Mouse (Mus musculus): ENCODE data around the gene Ddc. TPM values are rescaled to one million over a fixed set of nuclear protein-coding genes. Genes with fewer than 3 reads are reported as not detected.

Ddc gene
- polyA plus RNA-seq, 1 experiment from 2014 or later, result 11.9 TPM

- ATAC-seq, result 0 out of 2 replicates have a peak, but pooled peaks have one; percentile 22
- Histone ChIP-seq H3K4me3 (ENCODE audit: low read length) (no peak overlapping the region), H3K9ac (ENCODE audit: low read depth, low read length) (no peak overlapping the region; the same call in 1 of the 2 replicates), H3K27ac (ENCODE audit: low read depth, low read length) (no peak overlapping the region), H3K4me1 (ENCODE audit: control insufficient read depth, insufficient read depth, low read depth, low read length) (no peaks in the 10 kb centered on the region; the same call in none of the 2 replicates), H3K36me3 (ENCODE audit: control insufficient read depth, insufficient read depth, low read length) (no peaks in the 10 kb centered on the region), H3K27me3 (replicated peaks; ENCODE audit: control insufficient read depth, insufficient read depth, low read length) (no peaks in the 10 kb centered on the region; the same call in 1 of the 2 replicates), H3K4me2 (ENCODE audit: low read length) (no peak overlapping the region), H3K9me3 (ENCODE audit: control insufficient read depth, low read length) (no peaks in the 10 kb centered on the region)
- 34% methylated on average over 5 of the region's 5 CpGs for WGBS
These were observed 69.7 kb downstream of the Ddc start for GRCm38 (mm10) chr11:11828251-11828650.

- no peak overlapping the region for H3K9ac ChIP-seq (ENCODE audit: low read depth, low read length)
- H3K4me2 ChIP-seq (ENCODE audit: low read length), result no peak overlapping the region
- H3K27me3 ChIP-seq (replicated peaks; ENCODE audit: control insufficient read depth, insufficient read depth, low read length), result no peaks in the 10 kb centered on the region; the same call in 1 of the 2 replicates
- H3K4me3 ChIP-seq (ENCODE audit: low read length), result no peak overlapping the region
- H3K27ac ChIP-seq (ENCODE audit: low read depth, low read length), result no peak overlapping the region
- ATAC-seq, result no peak
- no peaks in the 10 kb centered on the region for H3K9me3 ChIP-seq (ENCODE audit: control insufficient read depth, low read length)
- no peaks in the 10 kb centered on the region for H3K36me3 ChIP-seq (ENCODE audit: control insufficient read depth, insufficient read depth, low read length)
- H3K4me1 ChIP-seq (ENCODE audit: control insufficient read depth, insufficient read depth, low read depth, low read length), result peaks cover 13% of the 10 kb centered on the region
These were observed 71.5 kb downstream of the Ddc start for GRCm38 (mm10) chr11:11826475-11826874.

GRCm38 (mm10) chr11:11825670-11826069 lies 72.3 kb downstream of the Ddc start:
- Histone ChIP-seq H3K4me1 (ENCODE audit: control insufficient read depth, insufficient read depth, low read depth, low read length) (peaks cover 13% of the 10 kb centered on the region), H3K27ac (ENCODE audit: low read depth, low read length) (no peak overlapping the region), H3K27me3 (replicated peaks; ENCODE audit: control insufficient read depth, insufficient read depth, low read length) (no peaks in the 10 kb centered on the region; the same call in 1 of the 2 replicates), H3K9ac (ENCODE audit: low read depth, low read length) (no peak overlapping the region), H3K9me3 (ENCODE audit: control insufficient read depth, low read length) (no peaks in the 10 kb centered on the region), H3K4me3 (ENCODE audit: low read length) (no peak overlapping the region), H3K36me3 (ENCODE audit: control insufficient read depth, insufficient read depth, low read length) (no peaks in the 10 kb centered on the region), H3K4me2 (ENCODE audit: low read length) (no peak overlapping the region)
- no peak for ATAC-seq
- WGBS, result 69% methylated on average over 6 of the region's 6 CpGs

GRCm38 (mm10) chr11:11824970-11825635 lies 72.8 kb downstream of the Ddc start:
- WGBS, result 33% methylated on average over 3 of the region's 3 CpGs

GRCm38 (mm10) chr11:11823980-11824911 lies 73.7 kb downstream of the Ddc start:
- WGBS, result 23% methylated on average over 12 of the region's 12 CpGs
- Histone ChIP-seq H3K36me3 (ENCODE audit: control insufficient read depth, insufficient read depth, low read length) (no peaks in the 10 kb centered on the region), H3K4me2 (ENCODE audit: low read length) (no peak overlapping the region), H3K9ac (ENCODE audit: low read depth, low read length) (no peak overlapping the region), H3K4me3 (ENCODE audit: low read length) (no peak overlapping the region), H3K27ac (ENCODE audit: low read depth, low read length) (no peak overlapping the region), H3K9me3 (ENCODE audit: control insufficient read depth, low read length) (no peaks in the 10 kb centered on the region), H3K27me3 (replicated peaks; ENCODE audit: control insufficient read depth, insufficient read depth, low read length) (no peaks in the 10 kb centered on the region; the same call in 1 of the 2 replicates), H3K4me1 (ENCODE audit: control insufficient read depth, insufficient read depth, low read depth, low read length) (peaks cover 13% of the 10 kb centered on the region)
- ATAC-seq, result no peak

More at GRCm38 (mm10) chr11:11824970-11825635, 72.8 kb downstream of the Ddc start:
- Histone ChIP-seq H3K4me2 (ENCODE audit: low read length) (no peak overlapping the region), H3K4me1 (ENCODE audit: control insufficient read depth, insufficient read depth, low read depth, low read length) (peaks cover 13% of the 10 kb centered on the region), H3K9me3 (ENCODE audit: control insufficient read depth, low read length) (no peaks in the 10 kb centered on the region), H3K27me3 (replicated peaks; ENCODE audit: control insufficient read depth, insufficient read depth, low read length) (no peaks in the 10 kb centered on the region; the same call in 1 of the 2 replicates), H3K36me3 (ENCODE audit: control insufficient read depth, insufficient read depth, low read length) (no peaks in the 10 kb centered on the region), H3K27ac (ENCODE audit: low read depth, low read length) (no peak overlapping the region), H3K4me3 (ENCODE audit: low read length) (no peak overlapping the region), H3K9ac (ENCODE audit: low read depth, low read length) (no peak overlapping the region)
- ATAC-seq, result no peak

- peak; percentile 19 for ATAC-seq
- WGBS, result 10% methylated on average over 20 of the region's 20 CpGs
- no peaks in the 10 kb centered on the region for H3K9me3 ChIP-seq (ENCODE audit: control insufficient read depth, low read length)
- H3K9ac ChIP-seq (ENCODE audit: low read depth, low read length), result peak overlapping the region; percentile 52
- no peak overlapping the region for H3K4me3 ChIP-seq (ENCODE audit: low read length)
- H3K27ac ChIP-seq (ENCODE audit: low read depth, low read length), result peak overlapping the region; percentile 71
- peaks cover 13% of the 10 kb centered on the region for H3K4me1 ChIP-seq (ENCODE audit: control insufficient read depth, insufficient read depth, low read depth, low read length)
- H3K4me2 ChIP-seq (ENCODE audit: low read length), result peak overlapping the region; percentile 48
- H3K36me3 ChIP-seq (ENCODE audit: control insufficient read depth, insufficient read depth, low read length), result no peaks in the 10 kb centered on the region
- H3K27me3 ChIP-seq (replicated peaks; ENCODE audit: control insufficient read depth, insufficient read depth, low read length), result no peaks in the 10 kb centered on the region; the same call in 1 of the 2 replicates
These were observed 75.5 kb downstream of the Ddc start for GRCm38 (mm10) chr11:11822181-11823095.

- no peaks in the 10 kb centered on the region for H3K36me3 ChIP-seq (ENCODE audit: control insufficient read depth, insufficient read depth, low read length)
- H3K9me3 ChIP-seq (ENCODE audit: control insufficient read depth, low read length), result no peaks in the 10 kb centered on the region
- H3K9ac ChIP-seq (ENCODE audit: low read depth, low read length), result peak overlapping the region; percentile 52; the same call in 1 of the 2 replicates
- peak overlapping the region; percentile 48 for H3K4me2 ChIP-seq (ENCODE audit: low read length)
- H3K27me3 ChIP-seq (replicated peaks; ENCODE audit: control insufficient read depth, insufficient read depth, low read length), result no peaks in the 10 kb centered on the region; the same call in 1 of the 2 replicates
- ATAC-seq, result peak; percentile 82
- H3K4me1 ChIP-seq (ENCODE audit: control insufficient read depth, insufficient read depth, low read depth, low read length), result peaks cover 13% of the 10 kb centered on the region
- H3K27ac ChIP-seq (ENCODE audit: low read depth, low read length), result peak overlapping the region; percentile 71
- WGBS, result 5% methylated on average over 16 of the region's 16 CpGs
- peak overlapping the region; percentile 8; the same call in 1 of the 2 replicates for H3K4me3 ChIP-seq (ENCODE audit: low read length)
These were observed 76.5 kb downstream of the Ddc start for GRCm38 (mm10) chr11:11821387-11821975.

GRCm38 (mm10) chr11:11820737-11821136 lies 77.2 kb downstream of the Ddc start:
- H3K9ac ChIP-seq (ENCODE audit: low read depth, low read length), result no peak overlapping the region
- H3K4me1 ChIP-seq (ENCODE audit: control insufficient read depth, insufficient read depth, low read depth, low read length), result peaks cover 13% of the 10 kb centered on the region
- no peak overlapping the region for H3K4me3 ChIP-seq (ENCODE audit: low read length)
- H3K27ac ChIP-seq (ENCODE audit: low read depth, low read length), result no peak overlapping the region
- no peaks in the 10 kb centered on the region for H3K36me3 ChIP-seq (ENCODE audit: control insufficient read depth, insufficient read depth, low read length)
- no peak overlapping the region for H3K4me2 ChIP-seq (ENCODE audit: low read length)
- no peak for ATAC-seq
- 79% methylated on average over 3 of the region's 3 CpGs for WGBS
- no peaks in the 10 kb centered on the region; the same call in 1 of the 2 replicates for H3K27me3 ChIP-seq (replicated peaks; ENCODE audit: control insufficient read depth, insufficient read depth, low read length)
- H3K9me3 ChIP-seq (ENCODE audit: control insufficient read depth, low read length), result no peaks in the 10 kb centered on the region

All from hindbrain, embryonic 16.5 days (tissue).